Mouse (Mus musculus) liver, embryonic 14.5 days (tissue): Measurements from ENCODE around the gene Eif1b. TPM values are rescaled to one million over a fixed set of nuclear protein-coding genes. Genes with fewer than 3 reads are reported as not detected.

Experiments
- ATAC-seq: fragments of 200-750 bp; cut with Nextera tagmentation; 2 replicates; pipeline ENCODE4 v1.8.0; 2017; ENCODE audit warnings: moderate number of reproducible peaks, mild to moderate bottlenecking, moderate library complexity; ENCODE audit not compliant: insufficient read depth
- DNase-seq, 3 experiments: peaks; one replicate each; pipeline ENCODE4 v3.0.0-alpha.2; 2012 to 2013; ENCODE audit warnings: low read depth in 3 of 3, low spot score in 3 of 3
- H3K27ac ChIP-seq: fragments of 300-500 bp; sonication (generic); 2 replicates; pipeline ENCODE4 v1.5.1; 2014; ENCODE audit warnings: moderate library complexity, mild to moderate bottlenecking, control low read depth, inconsistent platforms
- H3K27me3 ChIP-seq: fragments of 300-500 bp; sonication (generic); 2 replicates; pipeline ENCODE4 v1.6.1; 2014; ENCODE audit warnings: mild to moderate bottlenecking, low read length, moderate library complexity; ENCODE audit not compliant: control insufficient read depth, insufficient read depth
- H3K36me3 ChIP-seq: fragments of 300-500 bp; sonication (generic); replicated peaks from 2 replicates; pipeline ENCODE4 v1.6.1; 2014; ENCODE audit warnings: low read depth; ENCODE audit not compliant: control insufficient read depth, insufficient read depth
- H3K4me1 ChIP-seq, 2 experiments: fragments of 200-500 bp in 1 of 2; fragments of 300-500 bp in 1 of 2; sonication (generic) in 1 of 2; replicated peaks; 2 replicates each; pipeline ENCODE4 v1.6.1; 2012 to 2014; ENCODE audit warnings: antibody characterized with exemption in 1 of 2, inconsistent platforms in 1 of 2, low read length in 1 of 2; ENCODE audit not compliant: control insufficient read depth in 2 of 2, insufficient read depth in 2 of 2
- H3K4me2 ChIP-seq: fragments of 300-500 bp; sonication (generic); 2 replicates; pipeline ENCODE4 v1.6.1; 2014; ENCODE audit warnings: low read depth, mild to moderate bottlenecking, control low read depth, moderate library complexity
- H3K4me3 ChIP-seq, 2 experiments: fragments of 200-500 bp in 1 of 2; fragments of 300-500 bp in 1 of 2; sonication (generic) in 1 of 2; 2 replicates each; pipeline ENCODE4 v1.5.1; 2012 to 2014; ENCODE audit warnings: low read depth in 2 of 2, low read length in 2 of 2, mild to moderate bottlenecking in 2 of 2, control low read depth in 1 of 2, inconsistent platforms in 1 of 2, moderate library complexity in 1 of 2; ENCODE audit not compliant: insufficient read depth in 1 of 2
- H3K9ac ChIP-seq: fragments of 300-500 bp; sonication (generic); replicated peaks from 2 replicates; pipeline ENCODE4 v1.6.1; 2014; ENCODE audit warnings: mild to moderate bottlenecking, control low read depth, moderate library complexity
- H3K9me3 ChIP-seq: fragments of 300-500 bp; sonication (generic); 2 replicates; pipeline ENCODE4 v1.6.1; 2016; ENCODE audit warnings: low read length, mixed read lengths; ENCODE audit not compliant: control insufficient read depth
- CTCF ChIP-seq: IDR thresholded peaks from 2 replicates; pipeline ENCODE4 v1.5.1; 2016; ENCODE audit warnings: antibody characterized with exemption, low read depth, control low read depth
- EP300 ChIP-seq: IDR thresholded peaks from 2 replicates; pipeline ENCODE4 v1.6.1; 2016; ENCODE audit warnings: antibody characterized with exemption, low read depth
- WGBS: fragments of 180-500 bp; shearing (Covaris S2); extraction: QIAGEN DNeasy Blood & Tissue Kit; methylation state at CpG from one replicate; pipeline ENCODE4 v1.1.7; 2014; ENCODE audit not compliant: insufficient replicate concordance; 5-methylcytosine and 5-hydroxymethylcytosine counted together
- polyA plus RNA-seq, 2 experiments: library from polyadenylated mRNA; depleted of rRNA in 1 of 2; stranded (reverse) in 1 of 2; unstranded in 1 of 2; fragments of >200 nt; fragmentation: Nextera tagmentation in 1 of 2; extraction: Ambion mirVana in 1 of 2; gene quantifications; 2 replicates each; pipeline versions ENCODE4 v1.2.1 to v1.2.3; 2012 to 2014

The Eif1b gene
- polyA plus RNA-seq, 2 experiments, result 30.6 to 70.0 TPM

DNA sequence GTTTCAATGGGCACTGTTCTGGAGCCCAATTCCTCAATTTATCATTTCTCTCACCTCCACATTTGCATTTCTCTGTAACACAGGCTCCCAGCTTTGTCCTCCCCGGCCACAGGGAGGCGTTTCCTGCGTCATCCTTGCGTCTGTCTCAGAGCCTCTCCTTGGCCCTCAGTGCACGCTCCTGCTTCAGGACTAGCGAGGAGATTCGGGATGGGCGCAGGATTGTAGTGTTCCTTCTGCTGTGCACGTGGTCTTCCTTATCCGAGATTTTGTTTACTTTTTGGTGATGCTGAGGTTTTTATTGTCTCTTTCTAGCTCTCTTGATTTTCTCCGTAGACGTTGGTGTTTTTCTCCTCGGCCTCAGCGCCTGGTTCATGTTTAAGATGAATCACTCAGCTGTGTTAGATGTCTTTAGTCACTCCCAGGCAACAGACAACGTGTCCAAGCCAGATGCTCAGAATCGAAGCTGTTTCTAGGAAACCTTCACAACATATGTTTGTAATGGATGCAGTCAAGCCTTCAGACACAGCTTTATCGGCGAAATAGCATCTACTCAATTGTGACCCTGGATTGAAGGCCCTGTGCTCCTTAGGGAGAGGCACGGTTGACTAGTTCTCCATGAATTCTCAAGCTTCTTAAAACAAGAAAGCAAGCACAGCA, 27.6 kb downstream of the Eif1b start:
- ATAC-seq (no peak), DNase-seq (no peak)
- H3K9ac ChIP-seq, result no peak overlapping the region
- H3K4me1 ChIP-seq, result 0 out of 4 replicates have a peak, but pooled peaks cover 0 to 1% of the 10 kb centered on the region in 2 experiments
- no peaks in the 10 kb centered on the region for H3K27me3 ChIP-seq
- WGBS, result 58% methylated on average over 19 of the region's 19 CpGs
- H3K27ac ChIP-seq, result no peak overlapping the region
- no peaks in the 10 kb centered on the region for H3K36me3 ChIP-seq
- H3K4me2 ChIP-seq, result no peak overlapping the region
- no peak for TF ChIP-seq EP300
- TF ChIP-seq CTCF, result no peak
- no peaks in the 10 kb centered on the region for H3K9me3 ChIP-seq
- no peak overlapping the region for H3K4me3 ChIP-seq

GRCm38 (mm10) chr9:120521161-120521560, 29.1 kb downstream of the Eif1b start:
- Histone ChIP-seq H3K4me2 (no peak overlapping the region), H3K9me3 (no peaks in the 10 kb centered on the region), H3K4me1 (0 out of 4 replicates have a peak, but pooled peaks cover 0 to 1% of the 10 kb centered on the region in 2 experiments), H3K36me3 (no peaks in the 10 kb centered on the region), H3K9ac (no peak overlapping the region), H3K27me3 (no peaks in the 10 kb centered on the region), H3K27ac (no peak overlapping the region), H3K4me3 (no peak overlapping the region)
- no peak for ATAC-seq
- TF ChIP-seq CTCF (no peak), EP300 (no peak)
- DNase-seq, result no peak
- WGBS, result 26% methylated on average over 1 of the region's 1 CpGs

DNA sequence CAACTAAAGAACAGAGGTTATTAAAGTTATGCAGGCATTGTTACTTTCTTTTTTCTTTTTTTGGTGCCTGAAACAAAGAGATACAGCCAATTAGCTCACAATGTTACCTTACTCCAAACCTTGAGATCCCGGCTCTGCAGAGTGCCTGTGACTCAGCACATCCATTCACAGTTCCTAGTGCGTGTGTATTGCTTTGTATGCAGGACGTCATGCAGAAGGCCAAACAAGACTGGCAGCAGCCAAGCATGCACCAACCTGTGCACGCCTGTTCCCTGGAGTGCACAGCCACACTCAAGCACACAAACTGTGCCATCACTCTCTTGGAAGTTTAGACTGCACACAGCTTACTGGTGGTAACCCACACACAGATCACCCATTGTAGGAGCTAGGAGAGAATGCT, 35.2 kb downstream of the Eif1b start:
- Histone ChIP-seq H3K4me3 (no peak overlapping the region), H3K36me3 (no peaks in the 10 kb centered on the region), H3K27me3 (no peaks in the 10 kb centered on the region), H3K4me1 (no peaks in the 10 kb centered on the region), H3K9me3 (no peaks in the 10 kb centered on the region), H3K4me2 (no peak overlapping the region), H3K9ac (no peak overlapping the region), H3K27ac (no peak overlapping the region)
- no peak for ATAC-seq
- no peak for TF ChIP-seq CTCF
- TF ChIP-seq EP300, result no peak
- WGBS, result 59% methylated on average over 4 of the region's 4 CpGs
- no peak for DNase-seq

DNA sequence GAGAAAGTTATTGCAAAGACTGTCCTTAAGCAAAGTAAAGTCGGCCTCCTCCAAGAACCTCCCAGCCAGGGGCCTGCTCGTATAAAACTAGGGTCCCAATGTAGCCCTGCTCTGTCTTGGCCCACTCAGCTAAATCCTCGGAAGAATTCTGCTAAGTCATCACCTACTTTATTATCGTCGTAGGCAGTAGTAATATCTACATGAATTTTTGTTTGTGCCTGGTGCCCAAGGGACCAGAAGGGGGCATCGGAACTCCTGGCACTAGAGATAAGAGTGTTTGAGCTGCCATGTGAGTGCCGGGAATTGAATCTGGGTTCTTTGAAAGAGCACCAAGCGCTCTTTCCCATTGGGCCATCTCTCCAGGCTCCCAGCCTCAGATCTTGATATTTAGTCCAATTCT, 35.9 kb downstream of the Eif1b start:
- DNase-seq (no peak), ATAC-seq (no peak)
- H3K4me3 ChIP-seq, result no peak overlapping the region
- no peaks in the 10 kb centered on the region for H3K4me1 ChIP-seq
- H3K9ac ChIP-seq, result no peak overlapping the region
- no peak for TF ChIP-seq EP300
- no peaks in the 10 kb centered on the region for H3K27me3 ChIP-seq
- 60% methylated on average over 8 of the region's 8 CpGs for WGBS
- no peaks in the 10 kb centered on the region for H3K9me3 ChIP-seq
- no peaks in the 10 kb centered on the region for H3K36me3 ChIP-seq
- H3K4me2 ChIP-seq, result no peak overlapping the region
- no peak overlapping the region for H3K27ac ChIP-seq

GRCm38 (mm10) chr9:120528815-120529510, 36.9 kb downstream of the Eif1b start:
- H3K27me3 ChIP-seq, result no peaks in the 10 kb centered on the region
- H3K9me3 ChIP-seq, result no peaks in the 10 kb centered on the region
- no peak overlapping the region for H3K27ac ChIP-seq
- H3K4me1 ChIP-seq, result no peaks in the 10 kb centered on the region
- 62% methylated on average over 17 of the region's 17 CpGs for WGBS
- no peaks in the 10 kb centered on the region for H3K36me3 ChIP-seq
- DNase-seq (no peak), ATAC-seq (no peak)
- TF ChIP-seq CTCF, result no peak
- no peak for TF ChIP-seq EP300
- no peak overlapping the region for H3K4me2 ChIP-seq
- H3K9ac ChIP-seq, result no peak overlapping the region
- H3K4me3 ChIP-seq, result no peak overlapping the region
